Mouse (Mus musculus): Measurements from ENCODE around the gene Naa40.

GRCm38 (mm10) chr19:7223488-7223887 lies 17.5 kb downstream of the Naa40 start:
- TF ChIP-seq CTCF (IDR thresholded peaks at IDR 0.05; ENCODE audit: extremely low read depth, insufficient read depth, insufficient read length, insufficient replicate concordance) = no peak
- no peak for TF ChIP-seq POLR2A (IDR thresholded peaks at IDR 0.05; ENCODE audit: low read depth, low read length)

All from spleen, adult 2 months (tissue).